Mouse (Mus musculus) ES-E14 (cell line): ENCODE measurements around the gene Tm6sf2. TPM values are rescaled to one million over a fixed set of nuclear protein-coding genes. Genes with fewer than 3 reads are reported as not detected.

Experiments used
- DNase-seq: peaks from one replicate; pipeline ENCODE4 v3.0.0-alpha.2; 2013; ENCODE audit warnings: low read depth, low spot score
- H3K27ac ChIP-seq: 2 replicates; pipeline ENCODE4 v1.5.1; 2012; ENCODE audit warnings: low read depth, mild to moderate bottlenecking, low read length, moderate library complexity, mixed read lengths; ENCODE audit not compliant: poor library complexity, insufficient read depth, severe bottlenecking
- H3K36me3 ChIP-seq: 2 replicates; pipeline ENCODE4 v1.6.1; 2012; ENCODE audit warnings: mild to moderate bottlenecking, low read length, moderate library complexity, mixed read lengths; ENCODE audit not compliant: control insufficient read depth, poor library complexity, insufficient read depth, severe bottlenecking
- H3K4me1 ChIP-seq, 2 experiments: fragments of 150-350 bp in 1 of 2; sonication (generic) in 1 of 2; 2 replicates each; pipeline ENCODE4 v1.6.1; 2012; ENCODE audit warnings: low read length in 2 of 2, mild to moderate bottlenecking in 1 of 2, mixed read lengths in 1 of 2; ENCODE audit not compliant: control insufficient read depth in 2 of 2, insufficient read depth in 2 of 2, poor library complexity in 1 of 2
- H3K4me3 ChIP-seq, 2 experiments: fragments of 150-350 bp in 1 of 2; sonication (generic) in 1 of 2; 2 replicates each; pipeline ENCODE4 v1.5.1; 2012; ENCODE audit warnings: low read length in 2 of 2, low read depth in 1 of 2, mild to moderate bottlenecking in 1 of 2, mixed read lengths in 1 of 2; ENCODE audit not compliant: insufficient read depth in 1 of 2, poor library complexity in 1 of 2, severe bottlenecking in 1 of 2
- H3K9ac ChIP-seq: 2 replicates; pipeline ENCODE4 v1.6.1; 2012; ENCODE audit warnings: low read depth, mild to moderate bottlenecking, low read length, mixed read lengths; ENCODE audit not compliant: poor library complexity, insufficient read depth, severe bottlenecking
- H3K9me3 ChIP-seq: fragments of 150-350 bp; sonication (generic); 2 replicates; pipeline ENCODE4 v1.6.1; 2012; ENCODE audit warnings: low read depth, mild to moderate bottlenecking, low read length; ENCODE audit not compliant: control insufficient read depth, insufficient read depth
- CHD2 ChIP-seq: IDR thresholded peaks from 2 replicates; pipeline ENCODE4 v1.6.1; 2014; ENCODE audit warnings: mild to moderate bottlenecking, low read depth, low read length, inconsistent platforms
- HCFC1 ChIP-seq: IDR thresholded peaks from 2 replicates; pipeline ENCODE4 v1.6.1; 2012; ENCODE audit warnings: low read length, inconsistent platforms, borderline replicate concordance; ENCODE audit not compliant: insufficient read depth
- MAFK ChIP-seq: IDR thresholded peaks from 2 replicates; pipeline ENCODE4 v1.6.1; 2014; ENCODE audit warnings: mild to moderate bottlenecking, low read depth, low read length, inconsistent platforms; ENCODE audit not compliant: insufficient read depth
- ZC3H11A ChIP-seq: IDR thresholded peaks from 2 replicates; pipeline ENCODE4 v1.6.1; 2012; ENCODE audit warnings: low read depth, mild to moderate bottlenecking, inconsistent platforms, low read length, borderline replicate concordance
- ZNF384 ChIP-seq: IDR thresholded peaks from 2 replicates; pipeline ENCODE4 v1.6.1; 2012; ENCODE audit warnings: low read depth, low read length, inconsistent platforms
- in situ Hi-C, 2 experiments: fragments of 600-800 bp; cut with MboI; formaldehyde crosslinking; loops; one replicate each; pipeline ENCODE4 v1.15.1; 2025; ENCODE audit warnings: low sequenced_read_pairs in 2 of 2, inconsistent platforms in 1 of 2; ENCODE audit not compliant: unreplicated experiment in 2 of 2
- total RNA-seq: library from RNA; depleted of rRNA; stranded (reverse); fragments of 300-350 nt; gene quantifications from 2 replicates; pipeline ENCODE4 v1.2.3, GENCODE M21; 2012

Tm6sf2 gene
- total RNA-seq, 1 experiment = 2.5 TPM

GRCm38 (mm10) chr8:70041885-70042546 lies 30.7 kb upstream of the Tm6sf2 start:
- no peaks in the 10 kb centered on the region; the same call in 1 of the 2 replicates for H3K36me3 ChIP-seq
- TF ChIP-seq ZNF384 = no peak
- no peak for TF ChIP-seq MAFK
- TF ChIP-seq ZC3H11A = no peak
- no peak for TF ChIP-seq HCFC1
- peaks cover 0 to 6% of the 10 kb centered on the region in 2 experiments; a peak in 2 of 4 replicates for H3K4me1 ChIP-seq
- H3K9me3 ChIP-seq = no peaks in the 10 kb centered on the region
- DNase-seq = peak; percentile 15
- peak overlapping the region; percentile 92 for H3K9ac ChIP-seq
- no peak overlapping the region for H3K27ac ChIP-seq
- H3K4me3 ChIP-seq = peak overlapping the region; percentile 87 to 95
- in situ Hi-C loops = no loop called here

GRCm38 (mm10) chr8:70042583-70043455 lies 29.9 kb upstream of the Tm6sf2 start, which contains the start of the genes Mau2 and Sugp1:
Mau2 (minus strand) TSS chr8:70042734.
Sugp1 (plus strand) TSS chr8:70042813.
- Histone ChIP-seq H3K4me1 (peaks cover 0 to 6% of the 10 kb centered on the region in 2 experiments; a peak in 2 of 4 replicates), H3K36me3 (no peaks in the 10 kb centered on the region)
- in situ Hi-C loops = no loop called here

GRCm38 (mm10) chr8:70043996-70044395 lies 28.7 kb upstream of the Tm6sf2 start:
- Histone ChIP-seq H3K9ac (peak overlapping the region; percentile 95; the same call in 1 of the 2 replicates), H3K4me1 (peaks cover 0 to 6% of the 10 kb centered on the region in 2 experiments; a peak in 2 of 4 replicates), H3K9me3 (no peaks in the 10 kb centered on the region), H3K27ac (no peak overlapping the region), H3K36me3 (0 out of 2 replicates have a peak, but pooled peaks cover 2% of the 10 kb centered on the region), H3K4me3 (peak overlapping the region in 1 of 2 experiments; percentile 87; a peak in 1 of 4 replicates)
- in situ Hi-C loops = no loop called here
- no peak for DNase-seq
- TF ChIP-seq MAFK (no peak), ZC3H11A (no peak), CHD2 (no peak), HCFC1 (no peak), ZNF384 (no peak)

More at GRCm38 (mm10) chr8:70042583-70043455, 29.9 kb upstream of the Tm6sf2 start, which contains the start of the genes Mau2 and Sugp1:
- H3K9ac ChIP-seq = peak within 1 kb of the TSS; percentile 95
- peak; percentile 94 for DNase-seq
- H3K27ac ChIP-seq = peak within 1 kb of the TSS; percentile 85
- peak within 1 kb of the TSS; percentile 87 to 95 for H3K4me3 ChIP-seq
- TF ChIP-seq CHD2 = peak; percentile 99
- peak; percentile 90 for TF ChIP-seq HCFC1
- no peak for TF ChIP-seq ZC3H11A
- H3K9me3 ChIP-seq = no peaks in the 10 kb centered on the region

- Histone ChIP-seq H3K36me3 (peaks cover 15% of the 10 kb centered on the region), H3K9me3 (no peaks in the 10 kb centered on the region), H3K4me1 (no peaks in the 10 kb centered on the region), H3K9ac (no peak overlapping the region), H3K4me3 (no peak overlapping the region), H3K27ac (no peak overlapping the region)
- no peak for DNase-seq
- TF ChIP-seq HCFC1 = no peak
- in situ Hi-C loops = no loop called here
Measured at GRCm38 (mm10) chr8:70049662-70050061, 23.1 kb upstream of the Tm6sf2 start.
